27 mouse cellular contexts compared by ENCODE assay signal in the genomic region with DNA sequence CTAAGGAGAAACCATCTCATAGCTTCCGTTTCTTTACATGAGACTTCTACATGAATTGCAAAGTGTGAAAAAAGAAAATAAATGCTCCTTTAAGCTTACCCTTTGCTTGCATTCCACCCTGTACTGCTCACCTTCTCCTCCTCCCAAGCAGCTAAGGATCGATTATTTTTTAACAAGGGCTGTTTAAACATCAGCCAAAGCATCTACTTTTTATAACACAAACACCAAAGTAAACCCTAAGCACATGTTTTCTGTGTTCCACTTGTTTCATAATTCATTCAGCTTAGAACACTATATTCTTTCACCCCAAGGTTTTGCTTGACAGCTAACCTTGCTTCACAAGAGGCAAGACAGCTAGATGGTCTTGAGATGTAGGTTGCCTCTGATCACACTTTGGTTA.
"Had no signal": no experiment of that assay in that cellular context is flagged by ENCODE, and none has a peak within 500 bp of the region (broad histone marks: within the 10 kb centered on the region; RNA-seq: fewer than 3 reads in every experiment).

No protein-coding gene starts in this region.

- H3K27ac ChIP-seq: gastrocnemius, adult 2 months; heart, adult 2 months; heart, embryonic 13.5 days; heart, embryonic 15.5 days; hindbrain, embryonic 10.5 days; hindbrain, embryonic 12.5 days; hindbrain, embryonic 14.5 days; intestine, embryonic 15.5 days; layer of hippocampus, adult 2 months; left cerebral cortex, adult 2 months; limb, embryonic 10.5 days; limb, embryonic 12.5 days; liver, embryonic 13.5 days; liver, embryonic 15.5 days had no signal

- H3K4me2 ChIP-seq: heart, embryonic 11.5 days; heart, embryonic 13.5 days; heart, embryonic 15.5 days; hindbrain, embryonic 12.5 days; hindbrain, embryonic 14.5 days; intestine, embryonic 15.5 days; limb, embryonic 12.5 days; liver, embryonic 13.5 days; liver, embryonic 15.5 days had no signal

- H3K4me1 ChIP-seq: heart, embryonic 13.5 days; heart, embryonic 15.5 days; hindbrain, embryonic 10.5 days; hindbrain, embryonic 12.5 days; intestine, embryonic 15.5 days; limb, embryonic 10.5 days; liver, embryonic 13.5 days; liver, embryonic 15.5 days had no signal

- ATAC-seq: forebrain, embryonic 16.5 days; hindbrain, embryonic 16.5 days; inflammation-experienced regulatory T-cells, adult 6 months; intestine, embryonic 15.5 days; intestine, postnatal 0 days; liver, postnatal 0 days had no signal

- H3K4me3 ChIP-seq: gastrocnemius, adult 2 months; heart, adult 2 months; heart, embryonic 13.5 days; heart, embryonic 15.5 days; hindbrain, embryonic 10.5 days; hindbrain, embryonic 12.5 days; intestine, embryonic 15.5 days; layer of hippocampus, adult 2 months; left cerebral cortex, adult 2 months; limb, embryonic 10.5 days; limb, embryonic 12.5 days; liver, embryonic 13.5 days; liver, embryonic 15.5 days had no signal

- H3K9ac ChIP-seq: heart, embryonic 13.5 days; heart, embryonic 15.5 days; hindbrain, embryonic 12.5 days; hindbrain, embryonic 14.5 days; intestine, embryonic 15.5 days; limb, embryonic 12.5 days; liver, embryonic 13.5 days; liver, embryonic 15.5 days; liver, postnatal 0 days had no signal

- H3K27me3 ChIP-seq: heart, embryonic 13.5 days; heart, embryonic 15.5 days; hindbrain, embryonic 12.5 days; intestine, embryonic 15.5 days; limb, embryonic 12.5 days; liver, embryonic 13.5 days; liver, embryonic 15.5 days had no signal

- H3K36me3 ChIP-seq: heart, embryonic 13.5 days; heart, embryonic 15.5 days; hindbrain, embryonic 10.5 days; hindbrain, embryonic 12.5 days; intestine, embryonic 15.5 days; limb, embryonic 10.5 days; limb, embryonic 12.5 days; liver, embryonic 13.5 days; liver, embryonic 15.5 days had no signal

- H3K9me3 ChIP-seq: heart, embryonic 13.5 days; heart, embryonic 15.5 days; hindbrain, embryonic 10.5 days; hindbrain, embryonic 12.5 days; intestine, embryonic 15.5 days; limb, embryonic 10.5 days; limb, embryonic 12.5 days; liver, embryonic 13.5 days; liver, embryonic 15.5 days had no signal

- DNase-seq: gastrocnemius, adult 2 months; gastrocnemius, postnatal 10 days; gastrocnemius, postnatal 25 days; heart, adult 2 months; heart, postnatal 14 days; heart, postnatal 4 days; kidney, postnatal 10 days; kidney, postnatal 4 days; liver; liver, embryonic 13.5 days; liver, postnatal 0 days had no signal
